Mouse (Mus musculus) CH12.LX (cell line): ENCODE results near the gene Osgin1. TPM values are rescaled to one million over a fixed set of nuclear protein-coding genes. Genes with fewer than 3 reads are reported as not detected.
A peak's percentile ranks its signal among the peaks of the same experiment; 100 is the strongest.

Source experiments
- DNase-seq: peaks from one replicate; pipeline ENCODE4 v3.0.0-alpha.2; 2013; ENCODE audit errors: extremely low read depth
- H3K27ac ChIP-seq: 2 replicates; pipeline ENCODE4 v1.5.1; 2012; ENCODE audit warnings: low read depth, mild to moderate bottlenecking, control low read depth, moderate library complexity; ENCODE audit not compliant: insufficient read depth
- H3K27me3 ChIP-seq: replicated peaks from 2 replicates; pipeline ENCODE3; 2012; ENCODE audit warnings: inconsistent platforms
- H3K36me3 ChIP-seq, 2 experiments: replicated peaks in 1 of 2; 2 replicates each; pipeline versions ENCODE3 to v1.6.1; 2012; ENCODE audit warnings: inconsistent platforms in 1 of 2, low read length in 1 of 2, mild to moderate bottlenecking in 1 of 2, mixed read lengths in 1 of 2, moderate library complexity in 1 of 2; ENCODE audit not compliant: control insufficient read depth in 1 of 2, insufficient read depth in 1 of 2
- H3K4me1 ChIP-seq, 2 experiments: 2 replicates each; pipeline ENCODE4 v1.6.1; 2012; ENCODE audit warnings: inconsistent platforms in 1 of 2, moderate library complexity in 1 of 2; ENCODE audit not compliant: insufficient read depth in 2 of 2, control insufficient read depth in 1 of 2
- H3K4me2 ChIP-seq: 2 replicates; pipeline ENCODE4 v1.6.1; 2012; ENCODE audit warnings: low read depth, mild to moderate bottlenecking, control low read depth; ENCODE audit not compliant: poor library complexity, insufficient read depth, severe bottlenecking
- H3K4me3 ChIP-seq, 3 experiments: fragments of 150-350 bp in 1 of 3; sonication (generic) in 1 of 3; replicated peaks in 1 of 3; 2 replicates each; pipeline versions ENCODE3 to v1.5.1; 2011 to 2012; ENCODE audit warnings: low read depth in 2 of 3, low read length in 2 of 3, mild to moderate bottlenecking in 2 of 3, moderate library complexity in 2 of 3, control low read depth in 1 of 3, improper control_type of control experiment in 1 of 3, inconsistent platforms in 1 of 3, mixed read lengths in 1 of 3; ENCODE audit not compliant: poor library complexity in 1 of 3
- H3K79me2 ChIP-seq: replicated peaks from 2 replicates; pipeline ENCODE4 v1.6.1; 2012; ENCODE audit warnings: mild to moderate bottlenecking, moderate library complexity; ENCODE audit not compliant: control insufficient read depth, poor library complexity, insufficient read depth, severe bottlenecking; ENCODE audit errors: extremely low read depth
- H3K9ac ChIP-seq: 2 replicates; pipeline ENCODE4 v1.6.1; 2012; ENCODE audit warnings: low read depth, mild to moderate bottlenecking, control low read depth, moderate library complexity; ENCODE audit not compliant: insufficient read depth
- H3K9me3 ChIP-seq: replicated peaks from 2 replicates; pipeline ENCODE3; 2012; ENCODE audit warnings: low read length, inconsistent platforms, mixed read lengths
- BHLHE40 ChIP-seq: IDR thresholded peaks from 2 replicates; pipeline ENCODE4 v1.6.1; 2011; ENCODE audit warnings: mild to moderate bottlenecking, low read depth, low read length, improper control_type of control experiment
- CHD2 ChIP-seq: IDR thresholded peaks from 2 replicates; pipeline ENCODE4 v1.6.1; 2011; ENCODE audit warnings: low read length, improper control_type of control experiment
- CTCF ChIP-seq, 2 experiments: IDR thresholded peaks in 1 of 2; conservative IDR thresholded peaks in 1 of 2; 2 replicates each; pipeline ENCODE4 v1.5.1; 2011 to 2012; ENCODE audit warnings: low read depth in 2 of 2, low read length in 2 of 2, improper control_type of control experiment in 1 of 2, inconsistent platforms in 1 of 2, mild to moderate bottlenecking in 1 of 2, moderate library complexity in 1 of 2
- E2F4 ChIP-seq: IDR thresholded peaks from 2 replicates; pipeline ENCODE4 v1.6.1; 2011; ENCODE audit warnings: low read depth, low read length, improper control_type of control experiment; ENCODE audit not compliant: insufficient replicate concordance
- ELF1 ChIP-seq: IDR thresholded peaks from 2 replicates; pipeline ENCODE4 v1.6.1; 2014; ENCODE audit warnings: low read depth, mild to moderate bottlenecking, inconsistent platforms, low read length, improper control_type of control experiment
- IRF4 ChIP-seq: IDR thresholded peaks from 2 replicates; pipeline ENCODE4 v1.6.1; 2014; ENCODE audit warnings: low read depth, mild to moderate bottlenecking, inconsistent platforms, low read length, improper control_type of control experiment
- MAZ ChIP-seq: IDR thresholded peaks from 2 replicates; pipeline ENCODE4 v1.6.1; 2012; ENCODE audit warnings: low read depth, mild to moderate bottlenecking, inconsistent platforms, low read length, improper control_type of control experiment, moderate library complexity
- MEF2A ChIP-seq: IDR thresholded peaks from 2 replicates; pipeline ENCODE4 v1.6.1; 2014; ENCODE audit warnings: low read depth, mild to moderate bottlenecking, inconsistent platforms, low read length, improper control_type of control experiment, borderline replicate concordance
- MXI1 ChIP-seq: IDR thresholded peaks from 2 replicates; pipeline ENCODE4 v1.6.1; 2011; ENCODE audit warnings: mild to moderate bottlenecking, low read depth, low read length, improper control_type of control experiment
- MYC ChIP-seq: IDR thresholded peaks from 2 replicates; pipeline ENCODE4 v1.6.1; 2011; ENCODE audit warnings: low read depth, mild to moderate bottlenecking, improper control_type of control experiment, low read length
- NELFE ChIP-seq: IDR thresholded peaks from 2 replicates; pipeline ENCODE4 v1.6.1; 2011; ENCODE audit warnings: low read depth, low read length, improper control_type of control experiment
- NRF1 ChIP-seq: IDR thresholded peaks from 2 replicates; pipeline ENCODE4 v1.6.1; 2014; ENCODE audit warnings: low read depth, mild to moderate bottlenecking, inconsistent platforms, low read length, improper control_type of control experiment, moderate library complexity
- PAX5 ChIP-seq: IDR thresholded peaks from 2 replicates; pipeline ENCODE4 v1.6.1; 2012; ENCODE audit warnings: low read length, inconsistent platforms, mixed read lengths
- POLR2AphosphoS2 ChIP-seq: IDR thresholded peaks from 2 replicates; pipeline ENCODE4 v1.6.1; 2011; ENCODE audit warnings: low read depth, low read length, improper control_type of control experiment
- RAD21 ChIP-seq: IDR thresholded peaks from 2 replicates; pipeline ENCODE4 v1.6.1; 2011; ENCODE audit warnings: low read depth, mild to moderate bottlenecking, low read length, improper control_type of control experiment, moderate library complexity
- RCOR1 ChIP-seq: conservative IDR thresholded peaks from 2 replicates; pipeline ENCODE4 v1.6.1; 2012; ENCODE audit warnings: low read depth, mild to moderate bottlenecking, inconsistent platforms, low read length, improper control_type of control experiment
- SMC3 ChIP-seq: IDR thresholded peaks from 2 replicates; pipeline ENCODE4 v1.6.1; 2011; ENCODE audit warnings: low read depth, low read length, improper control_type of control experiment
- TCF12 ChIP-seq: IDR thresholded peaks from 2 replicates; pipeline ENCODE4 v1.6.1; 2014; ENCODE audit warnings: low read depth, mild to moderate bottlenecking, inconsistent platforms, low read length, improper control_type of control experiment
- USF2 ChIP-seq: conservative IDR thresholded peaks from 2 replicates; pipeline ENCODE4 v1.6.1; 2011; ENCODE audit warnings: low read depth, low read length, improper control_type of control experiment
- ZC3H11A ChIP-seq: IDR thresholded peaks from 2 replicates; pipeline ENCODE4 v1.6.1; 2012; ENCODE audit warnings: low read depth, mild to moderate bottlenecking, inconsistent platforms, low read length, improper control_type of control experiment
- dilution Hi-C: fragments of 300-500 bp; cut with MboI; formaldehyde crosslinking; loops from 2 replicates; pipeline ENCODE4 v1.14.3; 2020; ENCODE audit warnings: low sequenced_read_pairs; ENCODE audit not compliant: extremely low pct_unique_long_range_greater_than_20kb, extremely low pct_ligation_motif_present
- in situ Hi-C: fragments of 300-500 bp; cut with MboI; formaldehyde crosslinking; loops from 3 replicates; pipeline ENCODE4 v1.14.3; 2019; ENCODE audit warnings: low sequenced_read_pairs, low pct_ligation_motif_present, low pct_unique_long_range_greater_than_20kb, mixed read lengths
- polyA plus RNA-seq: library from polyadenylated mRNA; unstranded; fragments of >175 nt; gene quantifications from 2 replicates; pipeline ENCODE4 v1.2.1, GENCODE M21; 2012; ENCODE audit warnings: low read depth; ENCODE audit not compliant: insufficient read length
- total RNA-seq, 2 experiments: library from RNA; depleted of rRNA; stranded (reverse); fragments of 300-350 nt in 1 of 2; fragments of >200 nt in 1 of 2; gene quantifications; 2 replicates each; pipeline ENCODE4 v1.2.3; 2012 to 2014

Gene Osgin1
- total and polyA plus RNA-seq, 3 experiments: 0.15 to 3.0 (median 0.47) TPM

GRCm38 (mm10) chr8:119412037-119412734 lies 21.7 kb upstream of the Osgin1 start:
- dilution Hi-C loops: no loop called here
- H3K36me3 ChIP-seq: peaks cover 39 to 45% of the 10 kb centered on the region in 2 experiments
- no peak overlapping the region for H3K27ac ChIP-seq

GRCm38 (mm10) chr8:119412735-119413498 lies 21.0 kb upstream of the Osgin1 start:
- Histone ChIP-seq H3K36me3 (peaks cover 32 to 38% of the 10 kb centered on the region in 2 experiments), H3K4me1 (peaks cover 5 to 23% of the 10 kb centered on the region in 2 experiments; a peak in 2 of 4 replicates), H3K4me2 (peak overlapping the region; percentile 34; the same call in 1 of the 2 replicates), H3K27me3 (peaks cover 16% of the 10 kb centered on the region), H3K79me2 (no peaks in the 10 kb centered on the region), H3K27ac (no peak overlapping the region), H3K9me3 (no peaks in the 10 kb centered on the region), H3K4me3 (no peak overlapping the region), H3K9ac (no peak overlapping the region)
- peak; percentile 75 for DNase-seq
- no peak for TF ChIP-seq PAX5
- peak; percentile 98 for TF ChIP-seq SMC3
- TF ChIP-seq MYC: no peak
- TF ChIP-seq MEF2A: 0 out of 2 replicates have a peak, but pooled peaks have one; percentile 26
- TF ChIP-seq ELF1: no peak
- 0 out of 2 replicates have a peak, but pooled peaks have one; percentile 49 for TF ChIP-seq MAZ
- 0 out of 2 replicates have a peak, but pooled peaks have one; percentile 25 for TF ChIP-seq NRF1
- peak; percentile 90 for TF ChIP-seq ZC3H11A
- peak; percentile 88 for TF ChIP-seq RAD21
- TF ChIP-seq IRF4: 0 out of 2 replicates have a peak, but pooled peaks have one; percentile 19
- no peak for TF ChIP-seq MXI1
- TF ChIP-seq NELFE: peak; percentile 53; the same call in 1 of the 2 replicates
- peak; percentile 42; the same call in 1 of the 2 replicates for TF ChIP-seq TCF12
- TF ChIP-seq USF2: no peak
- no peak for TF ChIP-seq E2F4
- 0 out of 2 replicates have a peak, but pooled peaks have one; percentile 23 for TF ChIP-seq BHLHE40
- TF ChIP-seq CTCF (conservative IDR thresholded peaks at IDR 0.05 in 1 of 2, IDR thresholded peaks at IDR 0.05 in 1 of 2; ENCODE audit: low read depth in 2 of 2, low read length in 2 of 2): peak; percentile 67 to 95
- dilution Hi-C loops (no loop called here), in situ Hi-C loops (loop anchor here (5.0 kb wide), 2 partner anchors 34 to 84 kb away; partner anchors contain the start of gene Necab2)

More at GRCm38 (mm10) chr8:119412037-119412734, 21.7 kb upstream of the Osgin1 start:
- no peak for DNase-seq
- Histone ChIP-seq H3K27me3 (peaks cover 16% of the 10 kb centered on the region), H3K4me2 (no peak overlapping the region), H3K4me3 (no peak overlapping the region), H3K4me1 (peaks cover 5 to 23% of the 10 kb centered on the region in 2 experiments; a peak in 2 of 4 replicates), H3K9ac (no peak overlapping the region), H3K79me2 (no peaks in the 10 kb centered on the region), H3K9me3 (no peaks in the 10 kb centered on the region)
- TF ChIP-seq RCOR1 (no peak), SMC3 (peak; percentile 21; the same call in 1 of the 2 replicates), CTCF (conservative IDR thresholded peaks at IDR 0.05 in 1 of 2, IDR thresholded peaks at IDR 0.05 in 1 of 2; ENCODE audit: low read depth in 2 of 2, low read length in 2 of 2) (peak in 1 of 2 experiments; percentile 37; a peak in 2 of 4 replicates), RAD21 (peak; percentile 32), CHD2 (no peak), PAX5 (no peak), TCF12 (no peak), POLR2AphosphoS2 (no peak)
- in situ Hi-C loops: loop anchor here (5.0 kb wide), 2 partner anchors 35 to 85 kb away; partner anchors contain the start of gene Necab2
